Mouse (Mus musculus): ENCODE data around the gene Kiz.

The Kiz gene

GRCm38 (mm10) chr2:146975453-146976028 lies 119.9 kb downstream of the Kiz start:
- DNase-seq (ENCODE audit: low read depth, low spot score) = no peak

- DNase-seq (ENCODE audit: low read depth, low spot score) = no peak
Measured at GRCm38 (mm10) chr2:146982786-146983185, 127.1 kb downstream of the Kiz start.

GRCm38 (mm10) chr2:146984831-146985230 lies 129.2 kb downstream of the Kiz start:
- no peak for DNase-seq (ENCODE audit: low read depth, low spot score)

- DNase-seq (ENCODE audit: low read depth, low spot score) = no peak
Measured at GRCm38 (mm10) chr2:146985807-146986206, 130.1 kb downstream of the Kiz start.

GRCm38 (mm10) chr2:146986429-146986828 lies 130.8 kb downstream of the Kiz start:
- DNase-seq (ENCODE audit: low read depth, low spot score) = no peak

- DNase-seq (ENCODE audit: low read depth, low spot score) = no peak
Measured at GRCm38 (mm10) chr2:147007265-147007664, 151.6 kb downstream of the Kiz start.

GRCm38 (mm10) chr2:147009084-147009483 lies 153.4 kb downstream of the Kiz start:
- DNase-seq (ENCODE audit: low read depth, low spot score) = no peak

- peak; percentile 27 for DNase-seq (ENCODE audit: low read depth, low spot score)
Measured at GRCm38 (mm10) chr2:147010141-147010540, 154.5 kb downstream of the Kiz start.

- DNase-seq (ENCODE audit: low read depth, low spot score) = no peak
Measured at GRCm38 (mm10) chr2:147010952-147011351, 155.3 kb downstream of the Kiz start.

- DNase-seq (ENCODE audit: low read depth, low spot score) = peak; percentile 68
Measured at GRCm38 (mm10) chr2:147011474-147012140, 155.9 kb downstream of the Kiz start.

GRCm38 (mm10) chr2:147012141-147012622 lies 156.5 kb downstream of the Kiz start:
- no peak for DNase-seq (ENCODE audit: low read depth, low spot score)

GRCm38 (mm10) chr2:147012623-147013184 lies 157.0 kb downstream of the Kiz start, which contains the start of gene Xrn2:
Gene Xrn2, plus strand, starts transcription at chr2:147012996.
- peak; percentile 97 for DNase-seq (ENCODE audit: low read depth, low spot score)

- peak; percentile 84 for DNase-seq (ENCODE audit: low read depth, low spot score)
Measured at GRCm38 (mm10) chr2:147013194-147013969, 157.7 kb downstream of the Kiz start.

- DNase-seq (ENCODE audit: low read depth, low spot score) = peak; percentile 26
Measured at GRCm38 (mm10) chr2:147014101-147014886, 158.6 kb downstream of the Kiz start.
